Mouse (Mus musculus) left cerebral cortex, postnatal 25 days (tissue): ENCODE data around the gene Cdk20. TPM values are rescaled to one million over a fixed set of nuclear protein-coding genes. Genes with fewer than 3 reads are reported as not detected.
A peak's percentile ranks its signal among the peaks of the same experiment; 100 is the strongest.
"Not testable (repeated sequence)": the region's sequence is repeated elsewhere in the genome, so short reads cannot be mapped to it uniquely, and the experiment has no call there.

Experiments
- DNase-seq, 2 experiments: peaks; one replicate each; pipeline ENCODE4 v3.0.0; 2022; ENCODE audit warnings: low spot score in 2 of 2, mixed read lengths in 1 of 2
- intact Hi-C: fragments of 180-260 bp; cut with DNase I; formaldehyde crosslinking; loops from one replicate; pipeline ENCODE4 v1.15.1; 2025
- total RNA-seq, 2 experiments: library from RNA; stranded (reverse); gene quantifications; 2 replicates each; pipeline ENCODE4 v1.2.3; 2021

Cdk20 gene
- total RNA-seq, 2 experiments from 2014 or later = 9.7 to 12.5 TPM

DNA sequence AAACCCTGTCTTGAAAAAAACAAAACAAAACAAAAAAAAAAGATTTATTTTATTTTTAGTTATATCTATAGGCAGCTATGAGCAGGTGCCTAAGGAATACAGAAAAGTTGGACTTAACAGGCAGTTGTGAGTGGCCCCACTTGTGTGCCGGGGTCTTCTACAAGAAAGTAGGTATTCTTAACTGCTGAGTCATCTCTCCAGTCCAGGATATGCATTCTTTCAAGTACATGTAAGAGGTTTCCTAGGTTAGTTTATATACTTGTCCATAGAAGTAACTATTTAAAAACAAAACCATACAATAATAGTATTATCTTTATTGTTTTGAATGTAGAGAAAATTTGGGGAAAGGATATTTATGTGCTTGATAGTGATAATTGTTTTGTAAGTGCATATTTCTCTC lies 11.3 kb upstream of the Cdk20 start:
- no peak for DNase-seq
- intact Hi-C loops = no loop called here

DNA sequence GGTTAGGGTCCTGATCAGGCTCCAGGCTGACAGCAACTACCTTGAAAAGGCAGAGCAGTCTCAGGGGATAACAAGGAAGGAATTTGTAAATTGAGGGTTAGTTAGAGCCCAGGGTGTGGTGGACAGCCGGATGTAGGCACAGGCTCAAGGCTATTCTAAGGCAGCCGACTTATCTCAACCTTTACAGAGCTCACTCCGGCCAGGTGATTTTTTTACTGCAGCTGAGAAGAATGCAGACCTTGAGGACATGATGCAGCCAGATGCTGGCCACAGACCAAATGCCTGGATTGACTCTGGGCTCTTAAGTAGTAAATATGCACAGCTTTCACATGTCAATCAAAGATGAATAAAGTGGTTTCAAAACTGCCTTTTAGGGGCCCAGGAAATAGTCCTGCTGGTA lies 10.7 kb upstream of the Cdk20 start:
- DNase-seq = no peak
- intact Hi-C loops = no loop called here

DNA sequence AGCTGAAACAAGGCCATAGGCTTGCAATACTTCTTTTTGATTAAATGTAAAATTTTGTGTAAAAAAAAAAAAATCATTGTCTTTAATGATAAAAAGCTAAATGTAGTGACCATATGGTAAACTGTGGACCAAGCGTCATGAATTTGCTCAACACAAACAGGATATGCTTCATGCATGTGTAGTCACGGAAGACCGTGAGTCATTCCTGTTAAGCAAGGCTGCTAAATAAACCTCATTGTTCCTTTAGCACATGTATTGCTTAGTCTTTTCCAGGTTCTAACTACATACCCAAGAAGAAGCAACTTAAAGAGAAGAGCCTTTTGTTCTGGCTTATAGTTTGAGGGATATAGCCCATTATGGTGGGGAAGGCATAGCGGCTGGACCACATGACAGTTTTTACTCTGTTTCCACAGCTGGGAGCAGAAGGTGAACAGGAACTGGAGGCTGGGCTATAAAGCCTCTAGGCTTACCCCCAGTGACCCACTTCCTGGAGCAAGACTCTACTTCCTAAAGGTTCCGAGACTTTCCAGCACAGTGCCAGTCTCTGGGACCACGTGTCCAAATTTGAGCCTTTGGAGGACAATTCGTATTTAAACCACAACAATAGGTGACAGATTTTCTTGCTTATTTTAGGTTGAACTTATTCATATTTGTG lies 10.0 kb upstream of the Cdk20 start:
- intact Hi-C loops = no loop called here
- DNase-seq = no peak

DNA sequence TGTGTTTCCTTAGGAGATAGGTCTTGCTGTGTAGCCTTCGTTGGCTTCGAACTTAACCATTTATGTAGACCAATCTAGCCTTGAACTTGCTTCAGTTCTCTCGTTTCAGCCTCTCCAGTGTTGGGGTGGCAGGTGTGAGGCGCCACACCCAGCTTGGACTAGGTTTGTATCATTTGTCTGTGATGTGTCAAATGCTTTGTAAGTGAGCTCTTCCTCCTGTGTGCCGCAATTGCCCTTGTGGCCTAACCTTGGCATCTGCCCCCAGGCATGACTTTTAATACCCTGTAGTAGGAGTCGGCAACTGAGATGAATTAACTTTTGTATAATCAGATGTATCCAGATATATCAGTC lies 9.5 kb upstream of the Cdk20 start:
- intact Hi-C loops = no loop called here
- DNase-seq = no peak

DNA sequence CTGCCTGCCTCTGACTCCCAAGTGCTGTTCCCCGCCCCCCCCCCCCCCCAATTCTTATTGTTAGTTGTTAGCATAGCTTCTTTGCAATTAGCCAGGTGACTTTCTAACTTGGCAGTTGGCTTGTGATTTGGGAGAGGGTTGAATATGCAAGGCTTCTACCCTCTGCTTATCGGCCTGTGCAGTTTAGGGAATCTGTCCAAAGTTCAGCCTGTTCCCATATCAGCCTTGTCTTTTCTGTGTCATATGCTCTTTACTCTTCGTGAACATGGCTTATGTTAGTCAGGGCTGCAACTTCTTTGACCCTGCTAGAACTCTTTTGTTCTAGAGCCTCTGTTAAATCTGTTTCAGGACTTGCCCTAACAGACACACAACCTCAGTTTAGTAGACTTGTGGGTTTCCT lies 7.8 kb upstream of the Cdk20 start:
- intact Hi-C loops = no loop called here
- no peak for DNase-seq

DNA sequence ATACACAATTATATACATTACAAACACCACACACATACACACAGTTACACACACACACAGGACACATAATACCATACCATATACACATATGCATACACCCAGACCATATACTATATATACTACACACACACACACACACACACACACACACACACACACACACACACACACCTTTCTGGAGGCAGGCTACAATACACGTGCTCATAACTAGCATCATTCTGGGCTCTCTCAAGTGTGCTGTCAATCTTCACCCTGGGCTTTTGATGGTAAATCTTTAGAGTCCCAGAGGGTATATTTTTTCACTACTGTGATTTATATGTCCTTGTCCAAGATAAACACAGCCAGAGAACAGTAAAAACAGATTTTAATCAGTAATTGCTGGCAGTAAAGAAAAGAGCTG lies 6.8 kb upstream of the Cdk20 start:
- intact Hi-C loops = no loop called here

DNA sequence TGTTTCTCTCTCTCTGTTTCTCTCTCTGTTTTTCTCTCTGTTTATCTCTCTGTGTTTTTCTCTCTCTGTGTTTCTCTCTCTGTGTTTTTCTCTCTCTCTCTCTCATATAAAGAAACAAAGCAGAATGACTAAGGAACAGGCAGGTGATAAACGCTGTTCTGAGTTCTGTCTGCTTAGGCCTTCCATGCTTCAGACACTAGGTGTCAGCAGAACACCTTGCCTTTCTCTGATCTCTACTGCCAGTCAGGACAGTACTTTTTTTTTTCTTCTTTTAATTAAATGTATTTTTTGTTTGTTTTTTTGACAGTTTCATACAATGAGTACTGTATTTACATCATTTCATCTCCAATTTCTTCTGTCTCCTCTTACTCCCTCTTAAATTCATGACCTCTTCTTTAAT lies 2.8 kb upstream of the Cdk20 start:
- intact Hi-C loops = no loop called here
- DNase-seq = no peak

More for the DNA sequence above, 6.8 kb upstream of the Cdk20 start:
- no peak for DNase-seq

DNA sequence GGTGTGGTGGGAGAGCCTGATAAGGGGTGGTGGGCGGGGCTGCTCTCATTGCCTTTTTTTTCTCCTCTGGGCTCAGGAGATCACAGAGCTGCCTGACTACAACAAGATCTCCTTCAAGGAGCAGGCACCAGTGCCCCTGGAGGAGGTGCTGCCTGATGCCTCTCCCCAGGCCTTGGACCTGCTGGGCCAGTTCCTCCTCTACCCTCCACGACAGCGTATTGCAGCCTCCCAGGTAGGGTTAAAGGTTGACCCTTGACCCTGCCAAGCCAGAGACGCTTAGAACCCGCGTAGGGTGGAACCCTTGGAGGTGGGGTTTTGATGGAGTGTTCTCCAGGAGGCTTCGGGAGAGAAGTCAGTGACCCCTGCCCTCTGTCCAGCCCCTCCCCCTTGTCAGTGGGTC lies 5.7 kb downstream of the Cdk20 start:
- no peak for DNase-seq
- intact Hi-C loops = loop anchor here (10.0 kb wide), 2 partner anchors 193 to 283 kb away; partner anchors contain the start of gene Zfp367

DNA sequence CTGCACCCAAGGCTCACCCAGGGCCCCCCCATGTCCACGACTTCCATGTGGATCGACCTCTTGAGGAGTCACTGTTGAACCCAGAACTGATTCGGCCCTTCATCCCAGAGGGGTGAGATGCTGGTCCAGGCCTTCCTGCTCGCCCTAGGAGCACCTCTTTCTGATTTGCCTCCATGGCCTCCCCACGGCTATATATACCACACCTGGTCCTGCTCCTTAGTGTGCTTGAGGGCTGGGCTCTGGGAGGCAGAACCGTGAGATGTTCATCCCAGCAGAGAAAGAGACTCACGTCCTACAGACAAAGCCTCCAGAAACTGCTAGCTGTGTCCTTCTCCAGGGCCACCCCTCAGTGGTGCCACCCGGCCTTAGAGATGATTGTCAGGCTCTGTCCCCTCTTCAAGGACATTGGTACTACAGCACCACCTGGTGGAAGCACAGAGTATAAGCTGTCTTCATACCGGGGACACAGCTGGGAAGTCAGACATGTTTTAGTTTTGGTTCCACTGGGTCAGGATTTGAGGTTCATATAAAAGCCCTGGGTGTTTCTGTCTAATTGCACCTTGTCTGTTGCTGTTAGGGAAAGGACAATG lies 6.8 kb downstream of the Cdk20 start:
- intact Hi-C loops = loop anchor here (1.0 to 10.0 kb wide), 3 partner anchors 124 to 284 kb away; partner anchors contain the start of gene Zfp367
- peak; percentile 72 for DNase-seq

DNA sequence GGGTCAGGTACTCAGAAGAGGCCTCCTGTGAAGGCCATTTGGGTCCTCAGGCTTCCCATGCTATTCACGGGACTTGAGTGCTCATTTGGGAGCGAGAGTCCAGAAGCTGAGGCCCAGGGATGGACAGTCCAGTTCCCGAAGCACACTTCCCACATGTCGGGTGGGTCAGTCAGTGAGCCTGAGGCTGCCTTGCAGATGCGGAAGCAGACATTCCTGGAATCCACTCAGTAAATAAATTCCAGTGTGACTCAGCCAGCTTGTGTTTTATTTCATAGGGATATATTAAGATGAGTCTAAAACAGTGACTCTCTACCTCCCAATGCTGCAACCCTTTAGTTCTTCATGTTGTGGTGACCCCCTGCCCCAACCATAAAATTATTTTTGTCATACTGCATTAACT lies 7.4 kb downstream of the Cdk20 start:
- intact Hi-C loops = loop anchor here (1.0 to 10.0 kb wide), 3 partner anchors 124 to 285 kb away; partner anchors contain the start of gene Zfp367

DNA sequence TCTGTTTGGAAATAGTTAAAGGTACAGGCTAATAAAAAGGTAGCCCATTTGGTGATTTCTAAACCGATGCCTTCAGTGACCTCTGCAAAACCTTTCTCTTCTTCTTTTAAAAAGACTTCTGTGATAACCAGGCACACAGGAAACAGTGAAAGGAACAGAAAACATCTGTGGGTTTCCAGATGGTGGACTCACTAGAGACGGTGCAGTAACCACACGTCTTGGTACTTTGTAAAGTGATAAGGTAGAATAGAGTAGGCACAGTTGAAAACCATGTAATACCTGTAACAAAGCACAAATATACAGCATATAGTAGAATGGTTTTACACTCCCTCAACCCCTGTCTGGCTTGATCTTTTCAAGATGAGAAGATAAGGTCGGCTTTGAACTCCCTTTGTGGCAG lies 8.5 kb downstream of the Cdk20 start:
- intact Hi-C loops = no loop called here
- DNase-seq = no peak

More for the DNA sequence above, 7.4 kb downstream of the Cdk20 start:
- DNase-seq = no peak

DNA sequence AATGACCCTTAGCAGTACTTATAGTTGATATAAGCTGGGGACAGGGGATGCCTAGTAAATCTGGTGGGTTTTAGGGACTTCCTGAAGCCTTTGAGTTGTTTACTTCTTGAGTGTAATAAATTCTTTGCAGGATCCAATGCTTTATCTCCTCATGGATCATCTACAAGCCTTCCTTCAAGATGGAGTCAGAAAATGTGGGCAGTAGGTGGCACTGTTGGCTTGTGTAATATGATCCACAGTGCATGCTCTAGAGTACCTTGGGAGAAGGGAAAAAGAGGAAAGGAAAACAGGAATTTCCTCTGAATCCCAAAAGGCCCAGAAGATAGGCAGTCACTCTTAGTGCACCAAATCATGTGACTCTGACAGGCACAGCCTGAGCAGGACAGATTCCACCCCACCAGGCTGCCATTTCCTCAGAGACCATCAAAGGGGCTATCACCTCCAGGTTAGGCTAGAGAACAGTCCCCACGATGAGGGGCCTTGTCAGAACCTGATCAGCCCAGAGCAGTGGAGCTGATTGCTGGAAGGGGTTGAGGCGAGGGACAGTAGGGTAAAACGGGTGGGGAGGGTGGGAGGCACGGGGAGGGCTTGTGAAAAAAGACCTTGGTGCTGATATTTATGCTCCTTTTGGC lies 11.3 kb downstream of the Cdk20 start:
- intact Hi-C loops = loop anchor here (2.0 kb wide), 2 partner anchors 797 to 867 kb away; no protein-coding TSS in a partner anchor
- peak; percentile 69 to 84 for DNase-seq

DNA sequence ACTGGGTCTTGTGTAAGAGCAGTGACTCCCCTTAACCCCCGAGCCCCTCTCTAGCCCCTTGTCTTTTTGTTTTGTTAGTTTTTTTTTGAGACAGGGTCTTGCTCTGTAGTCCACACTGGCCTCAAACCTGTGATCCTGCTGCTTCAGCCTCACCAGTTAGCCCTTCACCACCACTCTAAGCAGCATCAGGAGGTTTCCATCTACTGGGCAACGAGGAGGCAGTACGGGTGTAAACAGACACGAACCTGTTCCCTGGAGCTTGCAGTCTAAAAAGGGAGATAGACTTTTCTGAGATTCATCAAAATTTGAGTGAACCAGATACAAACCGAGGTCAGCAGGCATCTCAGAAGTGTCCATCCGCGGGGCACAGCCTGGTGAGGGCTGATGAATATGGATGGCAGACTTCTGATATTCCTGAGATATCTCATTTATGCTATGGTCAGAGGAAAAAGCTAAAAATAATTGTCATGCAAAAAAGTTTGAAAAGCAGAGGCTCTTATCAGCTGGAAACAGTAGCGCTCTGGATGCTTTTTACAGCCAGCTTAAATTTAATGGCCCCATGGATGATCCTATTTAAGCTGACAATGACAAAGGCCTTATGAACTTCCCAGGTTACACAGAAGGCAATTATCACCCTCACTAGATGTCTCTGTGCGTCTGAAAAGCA lies 13.3 kb downstream of the Cdk20 start:
- intact Hi-C loops = loop anchor here (5.0 kb wide), 2 partner anchors 562 to 667 kb away; partner anchors contain the start of gene Mfsd14b

DNA sequence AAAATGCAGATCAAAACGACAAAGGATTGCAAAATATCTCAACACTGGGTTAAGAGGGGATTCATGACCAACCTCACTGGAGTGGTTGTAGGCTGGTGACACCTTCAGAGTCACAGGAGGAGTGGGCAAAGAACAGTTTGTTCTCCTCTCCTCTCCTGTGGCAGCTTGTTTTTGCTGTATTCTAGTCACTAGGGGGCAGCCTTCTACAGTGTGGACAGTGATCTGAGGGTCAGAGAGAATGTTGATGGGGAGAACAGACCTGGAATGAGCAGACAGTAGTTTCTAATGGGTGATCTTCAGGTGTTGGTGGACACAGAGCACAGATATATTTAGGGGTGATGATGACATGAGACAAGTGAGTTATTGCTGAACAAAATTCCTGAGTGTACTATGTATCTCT lies 15.8 kb downstream of the Cdk20 start:
- peak; percentile 39 to 59 for DNase-seq
- intact Hi-C loops = loop anchor here (1.0 to 5.0 kb wide), 4 partner anchors 125 to 664 kb away; partner anchors contain the start of gene Mfsd14b

More for the DNA sequence above, 13.3 kb downstream of the Cdk20 start:
- DNase-seq = no peak

DNA sequence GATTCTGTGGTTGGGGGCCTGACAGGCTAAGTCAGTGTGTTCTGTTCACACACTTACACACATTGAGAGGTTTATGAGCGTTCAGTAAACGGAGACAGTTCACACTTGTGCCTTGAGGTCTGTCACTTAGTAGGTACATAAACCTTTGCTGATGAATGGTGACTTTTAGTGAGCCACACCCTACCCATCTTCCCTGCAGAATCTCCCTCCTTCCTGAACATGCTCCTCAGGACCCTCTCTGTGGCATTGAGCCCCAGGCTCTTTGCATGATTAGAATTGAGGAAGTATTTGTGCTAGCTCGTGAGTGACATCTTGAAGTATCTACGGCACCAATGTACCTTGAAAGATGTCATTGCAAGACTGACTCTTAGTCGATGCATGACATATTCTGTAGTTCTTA lies 16.6 kb downstream of the Cdk20 start:
- intact Hi-C loops = loop anchor here (1.0 to 5.0 kb wide), 4 partner anchors 125 to 664 kb away; partner anchors contain the start of gene Mfsd14b
- no peak for DNase-seq

DNA sequence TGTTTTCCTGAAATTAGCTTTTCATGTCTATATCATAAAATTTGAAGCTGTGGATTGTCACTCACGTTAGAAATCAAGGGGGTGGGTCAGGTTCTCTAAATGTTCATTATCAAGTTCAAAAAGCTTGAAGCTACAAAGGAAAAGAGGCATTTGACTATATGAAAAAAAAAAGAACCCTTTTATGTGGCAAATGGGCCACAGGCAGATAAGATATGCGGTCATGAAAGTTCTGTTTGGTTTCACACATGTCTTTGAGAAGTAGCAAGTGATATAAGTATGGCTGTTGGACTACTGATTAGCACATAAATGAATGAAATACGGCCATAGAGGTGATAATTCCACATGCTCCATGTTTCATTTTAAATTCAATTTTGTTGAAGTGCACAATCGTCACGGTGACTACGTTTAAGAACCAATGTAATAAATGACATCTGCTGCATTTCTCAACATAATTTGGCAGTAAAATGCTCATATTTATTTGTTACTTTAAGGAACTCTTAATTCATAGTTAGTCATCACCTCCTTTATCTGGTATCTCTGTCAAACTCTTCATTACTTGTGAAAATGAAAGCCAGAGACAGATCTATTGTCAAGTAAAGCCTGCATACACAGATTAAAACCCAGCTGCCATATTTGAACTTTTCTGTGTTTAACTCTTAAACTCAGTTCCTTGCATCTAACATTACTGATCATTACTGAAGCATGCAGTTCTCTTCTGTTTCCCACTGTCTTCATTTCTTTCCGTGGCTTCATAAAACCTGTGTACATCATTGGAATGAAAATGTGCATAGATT lies 18.1 kb downstream of the Cdk20 start:
- intact Hi-C loops = no loop called here
- no peak for DNase-seq

DNA sequence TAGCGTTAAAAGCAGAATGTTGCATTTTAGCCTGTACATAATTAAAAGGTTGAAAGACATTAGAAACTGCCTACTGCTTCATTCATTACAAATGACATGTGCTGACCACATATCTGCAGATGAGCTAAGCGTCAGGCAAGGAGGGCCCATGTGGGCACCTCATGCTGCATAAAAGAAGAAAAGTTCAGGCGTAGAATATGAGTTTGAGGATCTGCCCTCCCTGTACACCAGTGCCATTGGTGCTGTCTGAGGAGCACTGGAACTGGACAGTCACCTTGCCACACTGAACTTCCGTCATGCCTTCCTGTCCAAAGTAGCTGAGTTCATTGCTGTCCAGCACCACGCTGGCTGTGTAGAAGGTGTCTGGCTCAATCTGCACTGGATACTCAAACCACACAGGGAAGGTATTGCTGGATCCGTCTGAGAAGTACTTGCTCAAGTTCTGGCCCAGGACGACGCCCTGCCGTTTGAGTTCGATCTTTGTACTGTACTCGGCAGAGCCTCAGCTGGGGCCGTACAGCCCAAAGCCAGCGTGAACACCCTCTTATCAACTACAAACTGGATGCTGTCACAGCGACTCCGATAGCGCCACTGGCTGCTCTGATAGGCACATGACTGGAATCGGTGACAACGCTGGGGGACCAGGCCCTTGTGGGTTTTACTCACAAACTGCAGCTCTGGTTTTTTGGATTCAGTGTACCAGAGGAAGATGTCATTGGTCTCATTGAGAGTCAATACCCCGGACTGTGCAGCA lies 25.3 kb downstream of the Cdk20 start:
- DNase-seq, intact Hi-C loops: not testable (repeated sequence)

DNA sequence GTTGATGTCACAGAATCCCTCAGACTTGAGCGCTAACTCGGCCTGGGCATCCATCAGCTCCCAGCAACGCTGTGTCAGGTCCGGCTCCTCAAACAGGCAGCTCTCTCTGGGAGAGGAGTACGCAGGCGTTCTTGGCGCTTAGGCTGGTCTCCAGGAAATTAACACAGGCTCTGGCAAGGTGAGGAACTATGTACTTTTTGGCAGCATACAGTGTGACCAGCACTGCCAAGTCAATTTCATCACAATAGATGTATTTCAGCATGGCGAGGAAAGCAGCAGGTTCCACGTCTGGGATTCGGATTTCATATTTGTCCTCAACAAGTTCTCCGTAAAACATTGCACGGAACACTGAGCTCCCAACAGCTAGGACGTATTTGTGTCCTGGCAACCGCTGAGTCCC lies 26.1 kb downstream of the Cdk20 start:
- no peak for DNase-seq
- intact Hi-C loops = no loop called here

DNA sequence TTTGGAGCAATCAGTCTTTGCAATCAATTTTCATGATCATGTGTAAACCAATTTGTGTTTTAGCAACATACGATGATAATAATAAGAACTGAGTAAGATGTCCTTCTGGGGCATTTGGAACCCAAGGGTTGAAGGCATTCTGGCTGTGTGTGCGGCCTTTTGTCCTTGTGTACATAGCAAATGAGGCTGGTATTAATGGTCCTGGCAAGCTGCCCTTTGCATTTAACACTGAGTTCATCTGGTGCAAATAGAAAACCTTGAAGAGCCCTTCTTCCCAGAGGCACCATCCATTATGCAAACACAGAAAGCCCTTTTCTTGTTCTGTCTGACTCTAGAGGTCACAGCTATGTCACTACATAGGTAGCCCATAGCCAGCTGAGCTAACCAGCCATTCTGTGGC lies 30.5 kb downstream of the Cdk20 start:
- intact Hi-C loops = no loop called here
- DNase-seq = no peak
